9 mouse cellular contexts compared by ENCODE assay signal in the genomic region with DNA sequence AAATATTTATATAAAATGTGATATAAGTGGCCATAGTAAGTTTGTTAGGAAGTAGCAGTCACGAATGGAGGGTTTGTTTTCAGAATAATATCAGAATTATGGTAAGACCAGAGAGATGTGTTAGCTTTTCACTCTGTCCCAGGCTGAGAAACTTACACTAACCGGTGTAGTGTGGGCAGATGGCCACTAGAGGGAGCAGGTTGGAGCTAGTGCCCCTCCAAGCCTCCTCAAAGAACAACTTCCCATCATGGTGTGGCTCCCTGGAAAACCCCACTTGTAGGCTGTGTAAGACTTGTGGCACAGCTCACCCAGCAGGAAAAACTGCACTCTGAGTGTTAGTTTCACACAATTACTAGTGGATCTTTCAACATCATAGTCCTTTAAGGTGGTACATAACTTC.
DNase-seq lines count a peak whose midpoint lies in the region; TF ChIP-seq lines count a peak whose summit lies in the region.
"Had no signal": no experiment of that assay in that cellular context is flagged by ENCODE, and none has a peak within 500 bp of the region (broad histone marks: within the 10 kb centered on the region; RNA-seq: fewer than 3 reads in every experiment).

No protein-coding gene starts in this region.

- no peak for TF ChIP-seq EP300 in CH12.LX (IDR thresholded peaks at IDR 0.05; ENCODE audit: low read length)

- H3K4me3 ChIP-seq in CH12.LX (replicated peaks in 1 of 3; ENCODE audit: low read depth in 2 of 3, low read length in 2 of 3, poor library complexity in 1 of 3) = no peak overlapping the region
- no peak overlapping the region for H3K4me3 ChIP-seq in layer of hippocampus, adult 2 months
- H3K4me3 ChIP-seq: heart, embryonic 15.5 days; stomach, embryonic 15.5 days had no signal

- in situ Hi-C loops in CH12.LX (cut with MboI; ENCODE audit: low pct_ligation_motif_present, low pct_unique_long_range_greater_than_20kb, low sequenced_read_pairs) = no loop called here

- DNase-seq in CH12.LX (ENCODE audit: extremely low read depth) = peak; percentile 0
- peak; percentile 25 for DNase-seq in Muller cell, postnatal 12 days (ENCODE audit: inconsistent ontology term)
- peak; percentile 85 to 91 for DNase-seq in cerebellum, postnatal 14 days
- peak; percentile 60 to 73 for DNase-seq in frontal cortex, postnatal 25 days (ENCODE audit: low spot score in 2 of 2)
- peak; percentile 32 to 83 for DNase-seq in layer of hippocampus, adult 2 months (ENCODE audit: low spot score in 2 of 2)
- peak; percentile 70 for DNase-seq in lung, postnatal 10 days
- DNase-seq in skeletal muscle tissue, adult 2 months (ENCODE audit: low read depth, low spot score) = peak; percentile 30

- no peaks in the 10 kb centered on the region for H3K27me3 ChIP-seq in CH12.LX (replicated peaks)
- H3K27me3 ChIP-seq: heart, embryonic 15.5 days; stomach, embryonic 15.5 days had no signal

- peak; percentile 7 to 30; a peak in 2 of 4 replicates for TF ChIP-seq CTCF in CH12.LX (conservative IDR thresholded peaks at IDR 0.05 in 1 of 2, IDR thresholded peaks at IDR 0.05 in 1 of 2; ENCODE audit: low read depth in 2 of 2, low read length in 2 of 2)
- peak; percentile 96 for TF ChIP-seq CTCF in layer of hippocampus, adult 2 months (conservative IDR thresholded peaks at IDR 0.05)

- TF ChIP-seq POLR2A in CH12.LX (IDR thresholded peaks at IDR 0.05; ENCODE audit: low read depth, low read length) = no peak

- H3K9me3 ChIP-seq in CH12.LX (replicated peaks; ENCODE audit: low read length) = peaks cover 77% of the 10 kb centered on the region
- H3K9me3 ChIP-seq: heart, embryonic 15.5 days; stomach, embryonic 15.5 days had no signal

- no peak overlapping the region for H3K4me2 ChIP-seq in CH12.LX (ENCODE audit: insufficient read depth, low read depth, poor library complexity, severe bottlenecking)
- H3K4me2 ChIP-seq: heart, embryonic 15.5 days; stomach, embryonic 15.5 days had no signal

- H3K36me3 ChIP-seq in CH12.LX (replicated peaks in 1 of 2; ENCODE audit: control insufficient read depth in 1 of 2, insufficient read depth in 1 of 2, low read length in 1 of 2) = no peaks in the 10 kb centered on the region
- H3K36me3 ChIP-seq: heart, embryonic 15.5 days; stomach, embryonic 15.5 days had no signal

- H3K79me2 ChIP-seq in CH12.LX (replicated peaks; ENCODE audit: control insufficient read depth, extremely low read depth, insufficient read depth, poor library complexity, severe bottlenecking) = no peaks in the 10 kb centered on the region

- H3K27ac ChIP-seq in CH12.LX (ENCODE audit: insufficient read depth, low read depth) = no peak overlapping the region
- no peak overlapping the region for H3K27ac ChIP-seq in layer of hippocampus, adult 2 months
- H3K27ac ChIP-seq: heart, embryonic 15.5 days; stomach, embryonic 15.5 days had no signal

- H3K4me1 ChIP-seq in CH12.LX (ENCODE audit: control insufficient read depth in 1 of 2, insufficient read depth in 2 of 2) = no peaks in the 10 kb centered on the region
- H3K4me1 ChIP-seq: heart, embryonic 15.5 days; stomach, embryonic 15.5 days had no signal

- no peak overlapping the region for H3K9ac ChIP-seq in CH12.LX (ENCODE audit: insufficient read depth, low read depth)
- H3K9ac ChIP-seq: heart, embryonic 15.5 days; stomach, embryonic 15.5 days had no signal

- dilution Hi-C loops in CH12.LX (cut with MboI; ENCODE audit: extremely low pct_ligation_motif_present, extremely low pct_unique_long_range_greater_than_20kb, low sequenced_read_pairs) = no loop called here

- no peak for TF ChIP-seq RAD21 in CH12.LX (IDR thresholded peaks at IDR 0.05; ENCODE audit: low read depth, low read length)

TF ChIP-seq in CH12.LX, 34 proteins besides CTCF, POLR2A, EP300 and RAD21:
- TF ChIP-seq KAT2A (IDR thresholded peaks at IDR 0.05; ENCODE audit: insufficient replicate concordance, low read length) (no peak), ETS1 (conservative IDR thresholded peaks at IDR 0.05; ENCODE audit: low read depth, low read length) (no peak), MAZ (IDR thresholded peaks at IDR 0.05; ENCODE audit: low read depth, low read length) (no peak), ZMIZ1 (IDR thresholded peaks at IDR 0.05; ENCODE audit: low read depth, low read length) (no peak), GABPA (IDR thresholded peaks at IDR 0.05; ENCODE audit: insufficient replicate concordance, low read depth, low read length) (no peak), POLR2AphosphoS2 (IDR thresholded peaks at IDR 0.05; ENCODE audit: low read depth, low read length) (no peak), TBP (conservative IDR thresholded peaks at IDR 0.05; ENCODE audit: low read depth, low read length) (no peak), JUND (conservative IDR thresholded peaks at IDR 0.05; ENCODE audit: low read depth, low read length) (no peak), UBTF (IDR thresholded peaks at IDR 0.05; ENCODE audit: low read depth, low read length) (no peak), CHD2 (IDR thresholded peaks at IDR 0.05; ENCODE audit: low read length) (no peak), MYC (IDR thresholded peaks at IDR 0.05; ENCODE audit: low read depth, low read length) (no peak), PAX5 (IDR thresholded peaks at IDR 0.05; ENCODE audit: low read length) (no peak), MEF2A (IDR thresholded peaks at IDR 0.05; ENCODE audit: borderline replicate concordance, low read depth, low read length) (no peak), E2F4 (IDR thresholded peaks at IDR 0.05; ENCODE audit: insufficient replicate concordance, low read depth, low read length) (no peak), JUN (IDR thresholded peaks at IDR 0.05; ENCODE audit: insufficient read depth, low read depth, low read length) (no peak), HCFC1 (IDR thresholded peaks at IDR 0.05; ENCODE audit: low read depth, low read length) (no peak), CHD1 (IDR thresholded peaks at IDR 0.05; ENCODE audit: low read depth, low read length) (no peak)

Comparison
In these comparisons a context has a peak if more than half of its experiments do, and no peak if none do; other contexts are left out.
1. DNase-seq: peak in every context shown above with its lines; median percentile 88 in cerebellum, postnatal 14 days; 70 in lung, postnatal 10 days; 66 in frontal cortex, postnatal 25 days; 58 in layer of hippocampus, adult 2 months; 30 in skeletal muscle tissue, adult 2 months; 25 in Muller cell, postnatal 12 days; 0 in CH12.LX.